Mouse (Mus musculus) CH12.LX (cell line): ENCODE measurements around the gene Nod2. TPM values are rescaled to one million over a fixed set of nuclear protein-coding genes. Genes with fewer than 3 reads are reported as not detected.

ENCODE experiments used
- DNase-seq: peaks from one replicate; pipeline ENCODE4 v3.0.0-alpha.2; 2013; ENCODE audit errors: extremely low read depth
- H3K27ac ChIP-seq: 2 replicates; pipeline ENCODE4 v1.5.1; 2012; ENCODE audit warnings: low read depth, mild to moderate bottlenecking, control low read depth, moderate library complexity; ENCODE audit not compliant: insufficient read depth
- H3K27me3 ChIP-seq: replicated peaks from 2 replicates; pipeline ENCODE3; 2012; ENCODE audit warnings: inconsistent platforms
- H3K36me3 ChIP-seq, 2 experiments: replicated peaks in 1 of 2; 2 replicates each; pipeline versions ENCODE3 to v1.6.1; 2012; ENCODE audit warnings: inconsistent platforms in 1 of 2, low read length in 1 of 2, mild to moderate bottlenecking in 1 of 2, mixed read lengths in 1 of 2, moderate library complexity in 1 of 2; ENCODE audit not compliant: control insufficient read depth in 1 of 2, insufficient read depth in 1 of 2
- H3K4me1 ChIP-seq, 2 experiments: 2 replicates each; pipeline ENCODE4 v1.6.1; 2012; ENCODE audit warnings: inconsistent platforms in 1 of 2, moderate library complexity in 1 of 2; ENCODE audit not compliant: insufficient read depth in 2 of 2, control insufficient read depth in 1 of 2
- H3K4me2 ChIP-seq: 2 replicates; pipeline ENCODE4 v1.6.1; 2012; ENCODE audit warnings: low read depth, mild to moderate bottlenecking, control low read depth; ENCODE audit not compliant: poor library complexity, insufficient read depth, severe bottlenecking
- H3K4me3 ChIP-seq, 3 experiments: fragments of 150-350 bp in 1 of 3; sonication (generic) in 1 of 3; replicated peaks in 1 of 3; 2 replicates each; pipeline versions ENCODE3 to v1.5.1; 2011 to 2012; ENCODE audit warnings: low read depth in 2 of 3, low read length in 2 of 3, mild to moderate bottlenecking in 2 of 3, moderate library complexity in 2 of 3, control low read depth in 1 of 3, improper control_type of control experiment in 1 of 3, inconsistent platforms in 1 of 3, mixed read lengths in 1 of 3; ENCODE audit not compliant: poor library complexity in 1 of 3
- H3K79me2 ChIP-seq: replicated peaks from 2 replicates; pipeline ENCODE4 v1.6.1; 2012; ENCODE audit warnings: mild to moderate bottlenecking, moderate library complexity; ENCODE audit not compliant: control insufficient read depth, poor library complexity, insufficient read depth, severe bottlenecking; ENCODE audit errors: extremely low read depth
- H3K9ac ChIP-seq: 2 replicates; pipeline ENCODE4 v1.6.1; 2012; ENCODE audit warnings: low read depth, mild to moderate bottlenecking, control low read depth, moderate library complexity; ENCODE audit not compliant: insufficient read depth
- H3K9me3 ChIP-seq: replicated peaks from 2 replicates; pipeline ENCODE3; 2012; ENCODE audit warnings: low read length, inconsistent platforms, mixed read lengths
- CHD1 ChIP-seq: IDR thresholded peaks from 2 replicates; pipeline ENCODE4 v1.6.1; 2012; ENCODE audit warnings: low read depth, low read length, improper control_type of control experiment, inconsistent platforms
- CHD2 ChIP-seq: IDR thresholded peaks from 2 replicates; pipeline ENCODE4 v1.6.1; 2011; ENCODE audit warnings: low read length, improper control_type of control experiment
- CTCF ChIP-seq, 2 experiments: IDR thresholded peaks in 1 of 2; conservative IDR thresholded peaks in 1 of 2; 2 replicates each; pipeline ENCODE4 v1.5.1; 2011 to 2012; ENCODE audit warnings: low read depth in 2 of 2, low read length in 2 of 2, improper control_type of control experiment in 1 of 2, inconsistent platforms in 1 of 2, mild to moderate bottlenecking in 1 of 2, moderate library complexity in 1 of 2
- ELF1 ChIP-seq: IDR thresholded peaks from 2 replicates; pipeline ENCODE4 v1.6.1; 2014; ENCODE audit warnings: low read depth, mild to moderate bottlenecking, inconsistent platforms, low read length, improper control_type of control experiment
- EP300 ChIP-seq: IDR thresholded peaks from 2 replicates; pipeline ENCODE4 v1.6.1; 2011; ENCODE audit warnings: low read length, improper control_type of control experiment
- HCFC1 ChIP-seq: IDR thresholded peaks from 2 replicates; pipeline ENCODE4 v1.6.1; 2012; ENCODE audit warnings: low read depth, mild to moderate bottlenecking, inconsistent platforms, low read length, improper control_type of control experiment
- IRF4 ChIP-seq: IDR thresholded peaks from 2 replicates; pipeline ENCODE4 v1.6.1; 2014; ENCODE audit warnings: low read depth, mild to moderate bottlenecking, inconsistent platforms, low read length, improper control_type of control experiment
- JUND ChIP-seq: conservative IDR thresholded peaks from 2 replicates; pipeline ENCODE4 v1.6.1; 2011; ENCODE audit warnings: low read depth, low read length, improper control_type of control experiment
- KAT2A ChIP-seq: IDR thresholded peaks from 2 replicates; pipeline ENCODE4 v1.6.1; 2012; ENCODE audit warnings: low read length, improper control_type of control experiment, inconsistent platforms; ENCODE audit not compliant: insufficient replicate concordance
- MAZ ChIP-seq: IDR thresholded peaks from 2 replicates; pipeline ENCODE4 v1.6.1; 2012; ENCODE audit warnings: low read depth, mild to moderate bottlenecking, inconsistent platforms, low read length, improper control_type of control experiment, moderate library complexity
- MEF2A ChIP-seq: IDR thresholded peaks from 2 replicates; pipeline ENCODE4 v1.6.1; 2014; ENCODE audit warnings: low read depth, mild to moderate bottlenecking, inconsistent platforms, low read length, improper control_type of control experiment, borderline replicate concordance
- MXI1 ChIP-seq: IDR thresholded peaks from 2 replicates; pipeline ENCODE4 v1.6.1; 2011; ENCODE audit warnings: mild to moderate bottlenecking, low read depth, low read length, improper control_type of control experiment
- MYC ChIP-seq: IDR thresholded peaks from 2 replicates; pipeline ENCODE4 v1.6.1; 2011; ENCODE audit warnings: low read depth, mild to moderate bottlenecking, improper control_type of control experiment, low read length
- NELFE ChIP-seq: IDR thresholded peaks from 2 replicates; pipeline ENCODE4 v1.6.1; 2011; ENCODE audit warnings: low read depth, low read length, improper control_type of control experiment
- NRF1 ChIP-seq: IDR thresholded peaks from 2 replicates; pipeline ENCODE4 v1.6.1; 2014; ENCODE audit warnings: low read depth, mild to moderate bottlenecking, inconsistent platforms, low read length, improper control_type of control experiment, moderate library complexity
- POLR2A ChIP-seq: IDR thresholded peaks from 2 replicates; pipeline ENCODE4 v1.6.1; 2011; ENCODE audit warnings: low read depth, mild to moderate bottlenecking, improper control_type of control experiment, low read length
- RAD21 ChIP-seq: IDR thresholded peaks from 2 replicates; pipeline ENCODE4 v1.6.1; 2011; ENCODE audit warnings: low read depth, mild to moderate bottlenecking, low read length, improper control_type of control experiment, moderate library complexity
- SIN3A ChIP-seq: IDR thresholded peaks from 2 replicates; pipeline ENCODE4 v1.6.1; 2012; ENCODE audit warnings: low read length, improper control_type of control experiment, inconsistent platforms
- SMC3 ChIP-seq: IDR thresholded peaks from 2 replicates; pipeline ENCODE4 v1.6.1; 2011; ENCODE audit warnings: low read depth, low read length, improper control_type of control experiment
- TBP ChIP-seq: conservative IDR thresholded peaks from 2 replicates; pipeline ENCODE4 v1.6.1; 2011; ENCODE audit warnings: low read depth, low read length, improper control_type of control experiment
- TCF12 ChIP-seq: IDR thresholded peaks from 2 replicates; pipeline ENCODE4 v1.6.1; 2014; ENCODE audit warnings: low read depth, mild to moderate bottlenecking, inconsistent platforms, low read length, improper control_type of control experiment
- ZKSCAN1 ChIP-seq: IDR thresholded peaks from 2 replicates; pipeline ENCODE4 v1.6.1; 2012; ENCODE audit warnings: low read depth, inconsistent platforms, low read length, improper control_type of control experiment, borderline replicate concordance
- ZNF384 ChIP-seq: IDR thresholded peaks from 2 replicates; pipeline ENCODE4 v1.6.1; 2012; ENCODE audit warnings: low read depth, low read length, improper control_type of control experiment, inconsistent platforms
- dilution Hi-C: fragments of 300-500 bp; cut with MboI; formaldehyde crosslinking; loops from 2 replicates; pipeline ENCODE4 v1.14.3; 2020; ENCODE audit warnings: low sequenced_read_pairs; ENCODE audit not compliant: extremely low pct_unique_long_range_greater_than_20kb, extremely low pct_ligation_motif_present
- in situ Hi-C: fragments of 300-500 bp; cut with MboI; formaldehyde crosslinking; loops from 3 replicates; pipeline ENCODE4 v1.14.3; 2019; ENCODE audit warnings: low sequenced_read_pairs, low pct_ligation_motif_present, low pct_unique_long_range_greater_than_20kb, mixed read lengths
- polyA plus RNA-seq: library from polyadenylated mRNA; unstranded; fragments of >175 nt; gene quantifications from 2 replicates; pipeline ENCODE4 v1.2.1, GENCODE M21; 2012; ENCODE audit warnings: low read depth; ENCODE audit not compliant: insufficient read length
- total RNA-seq, 2 experiments: library from RNA; depleted of rRNA; stranded (reverse); fragments of 300-350 nt in 1 of 2; fragments of >200 nt in 1 of 2; gene quantifications; 2 replicates each; pipeline ENCODE4 v1.2.3; 2012 to 2014

Gene Nod2
- total and polyA plus RNA-seq, 3 experiments, result 4.3 to 10.9 (median 7.5) TPM

GRCm38 (mm10) chr8:88694291-88694690 lies 47.2 kb downstream of the Nod2 start:
- H3K4me3 ChIP-seq, result no peak overlapping the region
- dilution Hi-C loops (no loop called here), in situ Hi-C loops (loop anchor here (5.0 kb wide), 1 partner anchor 57 kb away; the partner anchor contains the start of gene Snx20)
- no peak overlapping the region for H3K4me2 ChIP-seq
- H3K27me3 ChIP-seq, result no peaks in the 10 kb centered on the region
- no peak overlapping the region for H3K27ac ChIP-seq
- H3K36me3 ChIP-seq, result peaks cover 0 to 8% of the 10 kb centered on the region in 2 experiments
- no peak for DNase-seq
- TF ChIP-seq EP300 (no peak), RAD21 (no peak), SIN3A (no peak), MXI1 (no peak), CHD1 (no peak), ZKSCAN1 (no peak), MYC (no peak), MAZ (no peak), ZNF384 (no peak)
- peaks cover 6 to 50% of the 10 kb centered on the region in 2 experiments for H3K4me1 ChIP-seq
- peaks cover 12% of the 10 kb centered on the region for H3K79me2 ChIP-seq
- H3K9me3 ChIP-seq, result no peaks in the 10 kb centered on the region
- H3K9ac ChIP-seq, result no peak overlapping the region

DNA sequence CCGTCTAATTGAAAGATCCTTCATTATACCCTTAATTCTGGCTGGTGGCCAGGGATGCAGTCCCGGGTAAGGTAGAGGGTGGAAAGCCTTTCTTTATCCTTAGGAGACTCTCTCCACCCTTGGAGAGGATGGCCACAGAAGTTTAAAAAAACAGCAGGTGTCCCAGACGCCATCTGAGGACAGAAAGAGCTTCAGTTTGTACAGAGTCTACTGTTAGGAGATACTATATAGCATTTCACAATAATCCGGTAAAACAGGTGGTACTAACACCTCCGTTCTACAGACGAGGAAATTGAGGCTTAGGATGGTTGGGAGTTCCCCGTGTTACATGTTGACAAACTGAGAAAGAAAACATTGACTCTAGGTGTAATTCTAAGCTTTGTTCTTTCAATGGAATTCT lies 49.1 kb downstream of the Nod2 start:
- in situ Hi-C loops (no loop called here), dilution Hi-C loops (no loop called here)
- Histone ChIP-seq H3K4me3 (peak overlapping the region; percentile 42 to 100 (median 50)), H3K79me2 (peaks cover 21% of the 10 kb centered on the region), H3K4me2 (peak overlapping the region; percentile 96)
- no peak for TF ChIP-seq CTCF (conservative IDR thresholded peaks at IDR 0.05 in 1 of 2, IDR thresholded peaks at IDR 0.05 in 1 of 2; ENCODE audit: low read depth in 2 of 2, low read length in 2 of 2)
- peak; percentile 46; the same call in 1 of the 2 replicates for TF ChIP-seq TBP
- TF ChIP-seq, all 38 proteins: peak for 1
- Histone ChIP-seq H3K27me3 (no peaks in the 10 kb centered on the region), H3K4me1 (peaks cover 6 to 52% of the 10 kb centered on the region in 2 experiments), H3K9ac (peak overlapping the region; percentile 28; the same call in 1 of the 2 replicates), H3K27ac (no peak overlapping the region), H3K36me3 (no peaks in the 10 kb centered on the region), H3K9me3 (no peaks in the 10 kb centered on the region)
- no peak for DNase-seq

- H3K79me2 ChIP-seq, result peaks cover 21% of the 10 kb centered on the region
- H3K27me3 ChIP-seq, result no peaks in the 10 kb centered on the region
- H3K4me2 ChIP-seq, result peak within 1 kb of the TSS; percentile 99
- H3K4me1 ChIP-seq, result peaks cover 4 to 53% of the 10 kb centered on the region in 2 experiments
- DNase-seq, result peak; percentile 99
- no peaks in the 10 kb centered on the region for H3K36me3 ChIP-seq
- dilution Hi-C loops (no loop called here), in situ Hi-C loops (no loop called here)
- H3K4me3 ChIP-seq, result peak within 1 kb of the TSS; percentile 91 to 100 (median 95)
- H3K9me3 ChIP-seq, result no peaks in the 10 kb centered on the region
- H3K9ac ChIP-seq, result peak within 1 kb of the TSS; percentile 75
- H3K27ac ChIP-seq, result peak within 1 kb of the TSS; percentile 93
- peak; percentile 56 for TF ChIP-seq NRF1
- TF ChIP-seq EP300, result no peak
- TF ChIP-seq ZNF384, result no peak
- no peak; the same call in 1 of the 2 replicates for TF ChIP-seq SIN3A
- no peak for TF ChIP-seq SMC3
- TF ChIP-seq MAZ, result peak; percentile 97
- peak; percentile 59; the same call in 1 of the 2 replicates for TF ChIP-seq MXI1
- peak; percentile 93 for TF ChIP-seq CHD2
- TF ChIP-seq IRF4, result peak; percentile 17; the same call in 1 of the 2 replicates
- TF ChIP-seq JUND, result no peak
- TF ChIP-seq NELFE, result peak; percentile 64
- TF ChIP-seq HCFC1, result peak; percentile 69
- TF ChIP-seq TBP, result no peak
- TF ChIP-seq TCF12, result peak; percentile 20; the same call in 1 of the 2 replicates
- TF ChIP-seq POLR2A, result peak; percentile 65
- TF ChIP-seq MEF2A, result peak; percentile 33; the same call in 1 of the 2 replicates
- 0 out of 2 replicates have a peak, but pooled peaks have one; percentile 45 for TF ChIP-seq KAT2A
- peak; percentile 72 for TF ChIP-seq ELF1
These were observed 49.9 kb downstream of the Nod2 start, which contains the start of gene Cyld for GRCm38 (mm10) chr8:88696721-88697641. Gene Cyld, plus strand, starts transcription at chr8:88697028.
